Mouse (Mus musculus): ENCODE results near the gene Mtmr2. TPM values are rescaled to one million over a fixed set of nuclear protein-coding genes. Genes with fewer than 3 reads are reported as not detected.

The Mtmr2 gene
- total and polyA plus RNA-seq, 3 experiments: 7.2 to 22.4 (median 19.6) TPM

DNA sequence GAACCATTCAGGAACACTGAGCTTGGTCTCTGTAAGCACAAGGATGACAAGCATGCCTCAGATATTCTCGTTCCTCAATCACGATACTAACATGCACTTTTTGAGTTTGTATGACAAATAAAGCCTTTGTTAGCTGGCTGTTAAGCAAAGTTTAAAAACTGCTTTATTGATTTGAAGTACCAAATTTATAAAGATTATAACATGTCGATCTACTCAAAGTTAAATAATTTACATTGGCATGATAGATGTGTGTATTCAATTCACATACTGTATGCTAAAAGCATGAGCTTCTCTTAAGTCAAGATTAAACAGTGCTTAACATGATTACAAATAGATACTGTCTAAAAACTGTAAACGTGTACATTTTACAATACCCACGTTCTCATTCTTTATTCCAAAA, 59.4 kb downstream of the Mtmr2 start:
- H3K4me1 ChIP-seq (ENCODE audit: control insufficient read depth, insufficient read depth, low read length): no peaks in the 10 kb centered on the region
- H3K27me3 ChIP-seq (ENCODE audit: control insufficient read depth, insufficient read depth, low read length): no peaks in the 10 kb centered on the region
- H3K9ac ChIP-seq (ENCODE audit: low read depth, low read length): no peak overlapping the region
- H3K4me3 ChIP-seq: no peak overlapping the region
- peaks cover 1% of the 10 kb centered on the region for H3K36me3 ChIP-seq (ENCODE audit: control insufficient read depth, insufficient read depth, low read length)
- no peak overlapping the region for H3K27ac ChIP-seq
- WGBS: 88% methylated on average over 5 of the region's 5 CpGs
- DNase-seq: no peak
- TF ChIP-seq POLR2A (IDR thresholded peaks at IDR 0.05; ENCODE audit: insufficient read depth, low read depth, low read length) (no peak), EP300 (IDR thresholded peaks at IDR 0.05; ENCODE audit: insufficient read depth, low read depth, low read length) (no peak), CTCF (IDR thresholded peaks at IDR 0.05) (no peak)
- intact Hi-C loops (cut with DNase I): no loop called here
- H3K79me2 ChIP-seq (replicated peaks; ENCODE audit: control insufficient read depth, insufficient read depth, low read length): no peaks in the 10 kb centered on the region

DNA sequence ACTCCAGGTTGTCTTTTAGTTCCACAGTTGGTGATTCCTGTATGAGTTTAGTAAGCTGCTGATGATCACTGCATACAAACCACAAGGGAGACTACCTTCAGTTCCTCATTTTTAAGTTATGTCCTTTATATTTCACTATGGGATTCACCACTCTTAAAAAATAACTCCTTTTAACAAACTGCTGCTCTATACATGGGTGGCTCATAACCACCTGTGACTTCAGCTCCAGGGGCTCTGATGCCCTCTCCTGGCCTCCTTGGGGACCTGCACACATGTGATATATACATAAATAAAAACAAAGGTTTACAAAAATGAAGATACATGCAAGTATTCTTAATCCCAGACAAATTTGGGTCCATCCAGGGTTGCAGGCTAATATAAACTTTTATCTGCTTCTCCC, 61.7 kb downstream of the Mtmr2 start:
- TF ChIP-seq EP300 (IDR thresholded peaks at IDR 0.05; ENCODE audit: insufficient read depth, low read depth, low read length) (no peak), POLR2A (IDR thresholded peaks at IDR 0.05; ENCODE audit: insufficient read depth, low read depth, low read length) (no peak), CTCF (IDR thresholded peaks at IDR 0.05) (peak; percentile 53)
- H3K4me1 ChIP-seq (ENCODE audit: control insufficient read depth, insufficient read depth, low read length): no peaks in the 10 kb centered on the region
- no peaks in the 10 kb centered on the region for H3K79me2 ChIP-seq (replicated peaks; ENCODE audit: control insufficient read depth, insufficient read depth, low read length)
- no peak overlapping the region for H3K4me3 ChIP-seq
- H3K9ac ChIP-seq (ENCODE audit: low read depth, low read length): no peak overlapping the region
- H3K27ac ChIP-seq: no peak overlapping the region
- no peak for DNase-seq
- no peaks in the 10 kb centered on the region for H3K27me3 ChIP-seq (ENCODE audit: control insufficient read depth, insufficient read depth, low read length)
- H3K36me3 ChIP-seq (ENCODE audit: control insufficient read depth, insufficient read depth, low read length): no peaks in the 10 kb centered on the region; the same call in 1 of the 2 replicates
- intact Hi-C loops (cut with DNase I): no loop called here

DNA sequence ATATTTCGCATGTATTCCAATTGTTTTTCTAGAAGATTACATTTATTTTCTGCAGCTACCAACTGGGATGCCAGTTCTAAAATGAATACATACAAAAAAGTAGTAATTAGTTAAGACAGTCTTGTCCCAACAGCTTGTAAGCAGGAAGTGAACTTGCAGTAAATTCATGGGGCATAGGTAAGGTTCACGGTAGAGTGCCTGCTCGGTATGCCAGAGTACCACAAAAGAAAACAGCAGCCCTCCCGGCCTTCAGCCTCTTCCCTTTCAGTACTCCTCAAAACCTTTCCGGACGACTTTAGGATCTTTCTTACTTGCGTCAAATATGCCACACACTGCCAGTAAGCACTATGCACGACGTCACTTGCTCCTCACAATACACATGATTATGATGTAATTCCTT, 70.2 kb downstream of the Mtmr2 start:
- Histone ChIP-seq H3K9ac (ENCODE audit: low read depth, low read length) (no peak overlapping the region), H3K36me3 (ENCODE audit: control insufficient read depth, insufficient read depth, low read length) (peaks cover 2% of the 10 kb centered on the region)
- 89% methylated on average over 9 of the region's 9 CpGs for WGBS

DNA sequence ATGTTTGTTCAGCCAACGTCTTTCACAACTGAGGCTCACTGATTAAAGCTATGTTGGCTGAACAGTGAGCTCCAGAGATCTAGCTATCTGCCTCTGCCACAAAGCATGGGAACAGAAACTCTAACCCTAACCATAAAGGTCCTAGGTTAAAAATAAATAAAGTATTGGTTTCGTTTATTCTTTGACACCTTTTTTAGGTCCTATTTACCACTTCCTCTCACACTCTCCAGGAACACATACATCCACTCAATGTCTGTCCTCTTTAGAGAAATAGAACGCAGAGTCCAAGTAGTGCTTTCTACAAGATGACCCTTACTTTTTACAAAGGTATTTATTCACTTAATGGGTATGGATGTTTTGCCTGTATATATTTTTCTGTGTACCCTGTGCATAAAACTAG, 72.6 kb downstream of the Mtmr2 start:
- Histone ChIP-seq H3K27ac (no peak overlapping the region), H3K36me3 (ENCODE audit: control insufficient read depth, insufficient read depth, low read length) (peaks cover 8% of the 10 kb centered on the region), H3K4me1 (ENCODE audit: control insufficient read depth, insufficient read depth, low read length) (no peaks in the 10 kb centered on the region), H3K4me3 (no peak overlapping the region), H3K79me2 (replicated peaks; ENCODE audit: control insufficient read depth, insufficient read depth, low read length) (peaks cover 1% of the 10 kb centered on the region; the same call in 1 of the 2 replicates), H3K27me3 (ENCODE audit: control insufficient read depth, insufficient read depth, low read length) (no peaks in the 10 kb centered on the region), H3K9ac (ENCODE audit: low read depth, low read length) (no peak overlapping the region)
- TF ChIP-seq CTCF (IDR thresholded peaks at IDR 0.05) (no peak), POLR2A (IDR thresholded peaks at IDR 0.05; ENCODE audit: insufficient read depth, low read depth, low read length) (no peak), EP300 (IDR thresholded peaks at IDR 0.05; ENCODE audit: insufficient read depth, low read depth, low read length) (no peak)
- 91% methylated on average over 3 of the region's 3 CpGs for whole genome bisulfite sequencing
- no peak for DNase-seq
- intact Hi-C loops (cut with DNase I): no loop called here

More for the DNA sequence above, 70.2 kb downstream of the Mtmr2 start:
- no peak for DNase-seq
- Histone ChIP-seq H3K4me1 (ENCODE audit: control insufficient read depth, insufficient read depth, low read length) (no peaks in the 10 kb centered on the region), H3K79me2 (replicated peaks; ENCODE audit: control insufficient read depth, insufficient read depth, low read length) (peaks cover 1% of the 10 kb centered on the region; the same call in 1 of the 2 replicates), H3K27ac (no peak overlapping the region), H3K4me3 (no peak overlapping the region), H3K27me3 (ENCODE audit: control insufficient read depth, insufficient read depth, low read length) (no peaks in the 10 kb centered on the region)
- intact Hi-C loops (cut with DNase I): no loop called here
- TF ChIP-seq CTCF (IDR thresholded peaks at IDR 0.05) (no peak), EP300 (IDR thresholded peaks at IDR 0.05; ENCODE audit: insufficient read depth, low read depth, low read length) (no peak), POLR2A (IDR thresholded peaks at IDR 0.05; ENCODE audit: insufficient read depth, low read depth, low read length) (no peak)

DNA sequence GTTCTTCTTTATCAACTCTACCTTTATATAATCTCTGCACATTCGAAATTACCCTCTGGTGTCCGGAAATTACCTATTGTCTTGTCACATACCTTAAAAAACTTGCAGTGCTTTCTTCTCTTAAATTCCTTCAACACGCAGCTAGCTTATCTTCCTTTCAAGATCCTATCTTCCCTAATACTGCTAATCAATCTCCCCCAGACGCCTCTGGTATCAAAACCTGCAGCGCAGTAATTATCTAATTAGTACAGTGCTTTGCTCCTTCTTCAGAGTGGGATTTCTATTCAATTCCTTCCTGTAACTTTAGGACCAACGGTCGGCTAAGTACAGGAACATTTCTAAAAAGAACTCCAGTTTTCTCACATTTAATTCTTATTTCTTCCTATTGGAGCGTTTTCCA, 77.7 kb downstream of the Mtmr2 start:
- Histone ChIP-seq H3K4me1 (ENCODE audit: control insufficient read depth, insufficient read depth, low read length) (peaks cover 2% of the 10 kb centered on the region; the same call in 1 of the 2 replicates), H3K27ac (peak overlapping the region; percentile 88), H3K9ac (ENCODE audit: low read depth, low read length) (no peak overlapping the region; the same call in 1 of the 2 replicates), H3K36me3 (ENCODE audit: control insufficient read depth, insufficient read depth, low read length) (peaks cover 11% of the 10 kb centered on the region; the same call in 1 of the 2 replicates), H3K79me2 (replicated peaks; ENCODE audit: control insufficient read depth, insufficient read depth, low read length) (0 out of 2 replicates have a peak, but pooled peaks cover 1% of the 10 kb centered on the region), H3K4me3 (peak overlapping the region; percentile 91), H3K27me3 (ENCODE audit: control insufficient read depth, insufficient read depth, low read length) (no peaks in the 10 kb centered on the region)
- WGBS: 4% methylated on average over 8 of the region's 8 CpGs
- TF ChIP-seq CTCF (IDR thresholded peaks at IDR 0.05) (no peak), EP300 (IDR thresholded peaks at IDR 0.05; ENCODE audit: insufficient read depth, low read depth, low read length) (no peak), POLR2A (IDR thresholded peaks at IDR 0.05; ENCODE audit: insufficient read depth, low read depth, low read length) (no peak)
- intact Hi-C loops (cut with DNase I): loop anchor here (2.0 to 5.0 kb wide), 3 partner anchors 77 to 579 kb away; partner anchors contain the start of genes Ccdc82, Maml2 and Mtmr2
- DNase-seq: no peak

DNA sequence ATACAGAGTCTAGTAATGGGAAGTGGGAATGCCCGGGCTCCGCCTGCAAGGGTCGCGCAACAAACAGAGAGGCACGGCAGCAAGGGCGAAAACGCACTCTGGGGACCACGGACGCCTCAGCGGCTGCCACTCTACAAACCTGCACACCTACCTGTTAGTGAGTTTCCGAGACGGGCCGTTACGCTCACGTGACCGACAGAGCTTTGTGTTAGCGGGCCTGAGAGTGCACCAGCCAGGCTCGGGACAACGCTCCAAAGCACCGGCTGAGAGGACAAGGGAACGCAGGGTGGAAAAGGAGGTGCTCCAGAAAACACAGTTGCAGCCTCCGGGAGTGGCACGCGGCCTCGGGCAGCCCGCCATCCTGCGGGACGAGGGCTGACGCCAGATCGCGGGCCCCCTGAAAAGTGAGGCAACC, 78.2 kb downstream of the Mtmr2 start:
- H3K27me3 ChIP-seq (ENCODE audit: control insufficient read depth, insufficient read depth, low read length): no peaks in the 10 kb centered on the region
- H3K36me3 ChIP-seq (ENCODE audit: control insufficient read depth, insufficient read depth, low read length): peaks cover 13% of the 10 kb centered on the region
- H3K4me3 ChIP-seq: peak overlapping the region; percentile 91
- TF ChIP-seq EP300 (IDR thresholded peaks at IDR 0.05; ENCODE audit: insufficient read depth, low read depth, low read length): no peak
- under 1% methylated on average over 31 of the region's 31 CpGs for WGBS
- H3K4me1 ChIP-seq (ENCODE audit: control insufficient read depth, insufficient read depth, low read length): peaks cover 2% of the 10 kb centered on the region; the same call in 1 of the 2 replicates
- no peak for DNase-seq
- H3K9ac ChIP-seq (ENCODE audit: low read depth, low read length): peak overlapping the region; percentile 76
- H3K27ac ChIP-seq: peak overlapping the region; percentile 88
- intact Hi-C loops (cut with DNase I): loop anchor here (2.0 to 5.0 kb wide), 3 partner anchors 78 to 580 kb away; partner anchors contain the start of genes Ccdc82, Maml2 and Mtmr2
- H3K79me2 ChIP-seq (replicated peaks; ENCODE audit: control insufficient read depth, insufficient read depth, low read length): 0 out of 2 replicates have a peak, but pooled peaks cover 1% of the 10 kb centered on the region
